Mouse (Mus musculus): ENCODE measurements around the gene Krr1. TPM values are rescaled to one million over a fixed set of nuclear protein-coding genes. Genes with fewer than 3 reads are reported as not detected.

The Krr1 gene
- total and polyA plus RNA-seq, 3 experiments: 66.3 to 84.9 (median 67.2) TPM

Other genes with a start within 250 kb of the Krr1 start
- 0.62 and 1.9 TPM in 2 replicates for gene Glipr1, start 30.0 kb downstream of the Krr1 start, total RNA-seq (2012; rRNA removed)
- under 1 TPM in 1 of 2 experiments, not detected in 1; 0.88 TPM for gene Glipr1, start 30.0 kb downstream of the Krr1 start, polyA plus RNA-seq (2012; ENCODE audit: insufficient read depth in 1 of 2, insufficient read length in 2 of 2, low read depth in 1 of 2, low replicate concordance in 2 of 2, missing spikeins in 1 of 2)
- gene Glipr1l1, start 87.5 kb downstream of the Krr1 start, total RNA-seq (2012; rRNA removed): not detected in 2 replicates
- not detected for gene Glipr1l1, start 87.5 kb downstream of the Krr1 start, polyA plus RNA-seq (2012; ENCODE audit: insufficient read depth in 1 of 2, insufficient read length in 2 of 2, low read depth in 1 of 2, low replicate concordance in 2 of 2, missing spikeins in 1 of 2)
- not detected in 2 replicates for gene Glipr1l2, start 110.7 kb downstream of the Krr1 start, total RNA-seq (2012; rRNA removed)
- not detected for gene Glipr1l2, start 110.7 kb downstream of the Krr1 start, polyA plus RNA-seq (2012; ENCODE audit: insufficient read depth in 1 of 2, insufficient read length in 2 of 2, low read depth in 1 of 2, low replicate concordance in 2 of 2, missing spikeins in 1 of 2)
- gene Glipr1l3, start 187.7 kb downstream of the Krr1 start, total RNA-seq (2012; rRNA removed): not detected in 2 replicates
- gene Glipr1l3, start 187.7 kb downstream of the Krr1 start, polyA plus RNA-seq (2012; ENCODE audit: insufficient read depth in 1 of 2, insufficient read length in 2 of 2, low read depth in 1 of 2, low replicate concordance in 2 of 2, missing spikeins in 1 of 2): not detected
- gene Caps2, start 191.0 kb downstream of the Krr1 start, total RNA-seq (2012; rRNA removed): not detected in 2 replicates
- gene Caps2, start 191.0 kb downstream of the Krr1 start, polyA plus RNA-seq (2012; ENCODE audit: insufficient read depth in 1 of 2, insufficient read length in 2 of 2, low read depth in 1 of 2, low replicate concordance in 2 of 2, missing spikeins in 1 of 2): not detected